Comparison of ENCODE assay signal across 8 mouse cellular contexts in genomic region chr9:72492194-72492565, GRCm38 (mm10). TPM values are rescaled to one million over a fixed set of nuclear protein-coding genes. Genes with fewer than 3 reads are reported as not detected.
DNase-seq lines count a peak whose midpoint lies in the region; ATAC-seq and TF ChIP-seq lines count a peak whose summit lies in the region.

TSS of gene Tex9 (minus strand) at chr9:72492212.

- H3K36me3 ChIP-seq in heart, embryonic 14.5 days (ENCODE audit: control insufficient read depth, insufficient read depth, low read length) = 0 out of 2 replicates have a peak, but pooled peaks cover 4% of the 10 kb centered on the region
- no peaks in the 10 kb centered on the region for H3K36me3 ChIP-seq in C2C12 (ENCODE audit: control insufficient read depth, insufficient read depth)
- H3K36me3 ChIP-seq in midbrain, embryonic 13.5 days = peaks cover 4% of the 10 kb centered on the region

- H3K4me2 ChIP-seq in heart, embryonic 14.5 days (ENCODE audit: low read length) = peak within 1 kb of the TSS; percentile 94
- H3K4me2 ChIP-seq in midbrain, embryonic 13.5 days (replicated peaks) = peak within 1 kb of the TSS; percentile 71

- TF ChIP-seq CTCF in C2C12 (IDR thresholded peaks at IDR 0.05; ENCODE audit: control insufficient read depth, insufficient read depth, insufficient read length) = no peak

- peak within 1 kb of the TSS; percentile 69 for H3ac ChIP-seq in C2C12 (ENCODE audit: control insufficient read depth, insufficient read length, low read depth)

- peak; percentile 69; the same call in 1 of the 2 replicates for ATAC-seq in heart, embryonic 14.5 days (ENCODE audit: insufficient number of reproducible peaks, insufficient read depth, low FRiP score, low read depth)
- ATAC-seq in common myeloid progenitor, adult 5-6 weeks (replicated peaks; ENCODE audit: low read depth, poor library complexity, severe bottlenecking) = peak; percentile 40
- peak; percentile 81 for ATAC-seq in inflammation-experienced regulatory T-cells, adult 6 months
- peak; percentile 73 for ATAC-seq in midbrain, embryonic 13.5 days

- WGBS in heart, embryonic 14.5 days = 5% methylated on average over 6 of the region's 6 CpGs
- 5% methylated on average over 6 of the region's 6 CpGs for WGBS in midbrain, embryonic 13.5 days

- peak within 1 kb of the TSS; percentile 92 to 96 for H3K27ac ChIP-seq in heart, embryonic 14.5 days (replicated peaks in 1 of 2; ENCODE audit: control insufficient read depth in 1 of 2, insufficient read depth in 1 of 2, low read depth in 2 of 2, low read length in 2 of 2)
- peak within 1 kb of the TSS; percentile 81 for H3K27ac ChIP-seq in midbrain, embryonic 13.5 days

- peaks cover 0 to 3% of the 10 kb centered on the region in 2 experiments; a peak in 1 of 4 replicates for H3K4me1 ChIP-seq in heart, embryonic 14.5 days (ENCODE audit: control insufficient read depth in 2 of 2, insufficient read depth in 2 of 2, low read length in 2 of 2)
- peaks cover 15% of the 10 kb centered on the region for H3K4me1 ChIP-seq in midbrain, embryonic 13.5 days (replicated peaks)

- no peaks in the 10 kb centered on the region for H3K27me3 ChIP-seq in heart, embryonic 14.5 days (ENCODE audit: control insufficient read depth, insufficient read depth, low read length)
- no peaks in the 10 kb centered on the region for H3K27me3 ChIP-seq in C2C12 (ENCODE audit: control insufficient read depth, insufficient read depth, insufficient read length)
- H3K27me3 ChIP-seq in midbrain, embryonic 13.5 days = no peaks in the 10 kb centered on the region

- H3K79me2 ChIP-seq in C2C12 (ENCODE audit: control insufficient read depth, insufficient read depth) = peaks cover 11% of the 10 kb centered on the region

- H3K9ac ChIP-seq in heart, embryonic 14.5 days (ENCODE audit: low read length) = peak within 1 kb of the TSS; percentile 84
- peak within 1 kb of the TSS; percentile 81 for H3K9ac ChIP-seq in midbrain, embryonic 13.5 days (replicated peaks)

- peaks cover 3% of the 10 kb centered on the region for H3K79me3 ChIP-seq in C2C12 (ENCODE audit: low read depth)

- H3K9me3 ChIP-seq in heart, embryonic 14.5 days (ENCODE audit: control insufficient read depth, low read length) = no peaks in the 10 kb centered on the region
- H3K9me3 ChIP-seq in midbrain, embryonic 13.5 days = no peaks in the 10 kb centered on the region

- H3K4me3 ChIP-seq in heart, embryonic 14.5 days (ENCODE audit: control insufficient read depth in 1 of 2, insufficient read depth in 1 of 2, low read depth in 1 of 2, low read length in 2 of 2) = peak within 1 kb of the TSS; percentile 63 to 73
- H3K4me3 ChIP-seq in C2C12 (ENCODE audit: insufficient read depth, poor library complexity, severe bottlenecking) = peak within 1 kb of the TSS; percentile 72
- H3K4me3 ChIP-seq in midbrain, embryonic 13.5 days (replicated peaks) = peak within 1 kb of the TSS; percentile 76

- DNase-seq in heart, adult 8-10 months (ENCODE audit: low spot score) = no peak
- DNase-seq in cerebellum, postnatal 10 days = no peak
- no peak for DNase-seq in cerebellum, postnatal 25 days

TF ChIP-seq in C2C12, 6 proteins besides CTCF, POLR2A, EP300 and RAD21:
- TF ChIP-seq USF1 (IDR thresholded peaks at IDR 0.05; ENCODE audit: low read depth) (no peak), FOSL1 (IDR thresholded peaks at IDR 0.05; ENCODE audit: insufficient read depth, low read length, poor library complexity, severe bottlenecking) (no peak), MYOG (IDR thresholded peaks at IDR 0.05; ENCODE audit: control insufficient read depth, extremely low read depth, insufficient read length) (no peak), CEBPB (IDR thresholded peaks at IDR 0.05; ENCODE audit: low read depth) (no peak), MAX (IDR thresholded peaks at IDR 0.05) (no peak), MYOD1 (IDR thresholded peaks at IDR 0.05; ENCODE audit: control insufficient read depth, insufficient read length, low read depth) (no peak)

RNA-seq across cellular contexts. Expression of gene Tex9, which starts in this region (rescaled TPM):
- 15.3 and 22.8 TPM in 2 replicates for polyA plus RNA-seq in heart, embryonic 14.5 days (2014; fragmentation: Nextera tagmentation; extraction: Ambion mirVana)
- total RNA-seq in heart, adult 8-10 months (2022) = 1 to 10 TPM; 2.0 to 2.6 (median 2.4) TPM
- 4.6 TPM for polyA plus RNA-seq in C2C12 (2012; fragmentation: generic; extraction: Trizol)
- total RNA-seq in common myeloid progenitor, adult 5-6 weeks (2017) = 39.8 and 53.3 TPM in 2 replicates
- polyA plus RNA-seq in inflammation-experienced regulatory T-cells, adult 6 months (2017; shearing (Covaris generic)) = 10 to 100 TPM; 13.3 to 13.5 (median 13.4) TPM
- polyA plus RNA-seq in midbrain, embryonic 13.5 days (2015; fragmentation: Nextera tagmentation; extraction: Ambion mirVana) = 50.7 and 53.0 TPM in 2 replicates

Comparison
In these comparisons a context has a peak if more than half of its experiments do, and no peak if none do; other contexts are left out.
1. RNA of gene Tex9 (total RNA-seq): 39.8 to 53.3 TPM in common myeloid progenitor, adult 5-6 weeks; 2.0 to 2.6 TPM in heart, adult 8-10 months; every median in the first group is over 10 times any median in the second.
2. Peak in every context shown above with its lines, with median percentiles within 50 percentile points of each other: ATAC-seq and H3K4me3 ChIP-seq.